Mouse (Mus musculus) layer of hippocampus, adult 9-11 months (tissue): ENCODE measurements around the gene Gm44805.

ENCODE experiments used
- DNase-seq: peaks from one replicate; pipeline ENCODE4 v3.0.0; 2022

The Gm44805 gene

DNA sequence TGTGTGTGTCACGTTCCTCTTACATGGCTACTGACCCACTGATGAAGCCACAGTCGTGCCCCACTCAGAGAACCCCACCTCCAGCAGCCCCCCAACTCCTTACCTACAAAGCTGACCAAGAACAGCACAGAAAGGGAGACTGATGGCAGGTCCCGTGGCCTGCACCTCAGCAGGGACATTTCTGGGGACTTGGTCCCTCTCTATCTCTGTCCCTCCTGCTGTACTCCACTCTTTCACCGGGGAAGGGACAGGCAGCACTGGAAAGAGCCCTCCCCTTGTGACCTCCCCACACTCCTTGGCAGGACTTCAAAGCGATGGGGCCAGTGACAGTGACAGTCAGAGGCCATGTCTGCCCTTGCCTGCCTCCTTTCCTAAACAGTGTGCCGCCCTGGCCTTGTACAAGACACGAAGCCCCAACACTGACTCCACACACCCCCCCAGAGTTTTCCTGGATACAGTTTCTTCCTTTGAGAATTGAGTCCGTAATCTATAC lies at the start of gene Gm44805, which contains the start of gene Apoc4:
Gene Gm44805 (minus strand): TSS at position 222 of the 493 bp plus-strand sequence.
Gene Apoc4 (minus strand): TSS at position 278 of the 493 bp plus-strand sequence.
- DNase-seq: no peak

DNA sequence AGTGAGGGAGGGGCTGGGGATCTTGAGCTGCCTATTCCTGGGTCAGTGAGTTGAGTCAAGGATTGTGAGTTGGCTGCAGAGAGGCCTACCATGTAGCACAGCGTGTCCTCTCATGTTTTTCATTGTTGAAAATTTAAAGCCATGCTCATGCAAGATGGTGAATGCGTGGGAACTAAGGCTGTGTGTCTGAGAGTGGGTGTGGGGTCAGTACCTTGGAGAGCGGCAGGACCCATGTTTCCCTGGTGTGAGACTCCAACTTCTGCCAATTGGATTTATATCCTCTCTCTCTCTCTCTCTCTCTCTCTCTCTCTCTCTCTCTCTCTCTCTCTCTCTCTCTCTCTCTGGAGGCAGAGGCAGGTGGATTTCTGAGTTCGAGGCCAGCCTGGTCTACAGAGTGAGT lies 45.3 kb upstream of the Gm44805 start:
- DNase-seq: no peak

DNA sequence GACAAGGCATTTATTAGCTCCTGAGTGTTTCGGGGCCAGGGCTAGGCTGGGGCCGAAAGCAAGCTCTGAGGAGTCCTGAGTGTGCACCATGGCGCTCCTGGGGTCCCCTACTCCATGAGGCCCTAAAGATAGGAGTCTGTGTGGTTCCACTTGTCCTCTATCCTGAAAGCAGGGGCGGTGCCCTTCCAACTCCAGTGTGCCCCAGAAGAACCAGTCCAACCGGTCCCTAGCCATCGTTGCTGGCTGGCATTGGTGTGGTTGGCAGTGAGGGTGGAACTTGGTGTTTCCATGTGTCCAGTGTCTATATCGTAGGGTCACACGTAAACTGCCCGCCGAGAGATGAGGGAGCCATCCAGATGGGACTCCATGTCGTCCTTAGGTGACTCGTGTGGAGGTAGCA lies 42.9 kb upstream of the Gm44805 start:
- no peak for DNase-seq

DNA sequence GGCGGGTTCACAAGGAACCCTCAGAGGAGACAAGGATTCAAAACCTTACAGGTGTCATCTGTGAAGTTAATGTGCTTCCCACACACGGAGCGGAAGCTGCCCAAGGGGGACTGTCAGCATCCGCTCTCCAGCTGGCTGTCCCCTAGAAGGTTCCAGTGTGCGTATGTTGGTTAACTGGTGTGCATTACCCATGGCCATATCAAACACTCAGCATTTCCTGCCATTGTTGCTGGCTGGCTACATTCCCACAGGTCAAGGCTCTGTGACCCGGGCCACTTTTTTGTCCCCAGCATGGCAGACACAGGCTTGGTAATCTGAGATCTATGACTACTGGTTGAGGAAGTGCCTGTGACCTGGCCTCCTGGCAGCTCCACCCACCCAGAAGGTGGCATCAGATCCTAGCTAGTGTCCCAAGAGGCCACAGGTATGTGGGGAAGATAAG lies 41.6 kb upstream of the Gm44805 start:
- DNase-seq: no peak

DNA sequence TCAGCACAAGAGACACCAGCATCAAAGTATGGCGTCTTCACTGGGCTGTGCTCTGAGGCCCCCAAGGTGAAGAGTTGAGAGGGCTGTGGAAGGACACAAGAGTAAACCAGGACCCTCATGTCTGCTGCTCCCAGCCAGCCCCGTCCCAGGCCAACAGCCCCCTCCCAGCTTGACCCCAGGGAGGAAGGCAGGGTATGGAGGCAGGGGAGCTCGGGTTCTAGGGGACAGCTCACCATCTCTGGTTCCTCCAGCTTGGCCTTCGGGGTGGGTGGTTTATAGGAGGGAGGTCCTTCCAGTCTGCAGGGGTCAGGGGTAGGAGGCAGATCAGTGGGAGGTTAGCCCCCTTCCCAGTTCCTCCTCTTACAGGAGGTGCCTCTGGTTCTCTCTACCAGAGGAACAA lies 38.0 kb upstream of the Gm44805 start:
- DNase-seq: no peak

DNA sequence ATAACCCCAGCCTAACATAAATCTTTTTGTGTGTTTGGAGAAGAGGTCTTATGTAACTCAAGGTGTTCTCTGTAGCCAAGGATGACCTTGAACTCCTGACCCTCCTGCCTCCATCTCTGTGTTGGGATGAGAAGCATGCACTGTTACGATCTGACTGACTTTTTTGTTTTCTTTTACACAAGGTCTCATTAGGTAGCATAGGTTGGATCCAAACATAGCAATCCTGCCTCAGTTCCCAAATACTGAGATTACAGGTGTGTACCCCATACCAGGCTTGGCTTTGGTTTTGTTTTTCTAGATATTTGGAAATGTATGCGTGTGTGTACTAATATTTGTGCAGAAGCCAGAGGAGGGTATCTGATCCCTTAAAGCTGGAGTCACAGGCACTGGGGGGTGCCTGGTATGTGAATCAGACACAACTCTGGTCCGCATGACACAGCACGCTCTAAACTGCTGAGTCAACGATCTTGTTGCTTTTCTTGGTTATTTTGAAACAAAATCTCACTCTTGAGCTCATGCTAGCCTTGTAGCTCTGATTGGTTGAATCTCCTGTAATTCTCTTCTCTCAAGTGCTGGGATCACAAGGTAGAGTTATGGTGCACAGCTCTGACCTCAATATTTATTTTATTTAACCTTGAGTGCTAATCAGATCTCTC lies 37.2 kb upstream of the Gm44805 start:
- DNase-seq: no peak

DNA sequence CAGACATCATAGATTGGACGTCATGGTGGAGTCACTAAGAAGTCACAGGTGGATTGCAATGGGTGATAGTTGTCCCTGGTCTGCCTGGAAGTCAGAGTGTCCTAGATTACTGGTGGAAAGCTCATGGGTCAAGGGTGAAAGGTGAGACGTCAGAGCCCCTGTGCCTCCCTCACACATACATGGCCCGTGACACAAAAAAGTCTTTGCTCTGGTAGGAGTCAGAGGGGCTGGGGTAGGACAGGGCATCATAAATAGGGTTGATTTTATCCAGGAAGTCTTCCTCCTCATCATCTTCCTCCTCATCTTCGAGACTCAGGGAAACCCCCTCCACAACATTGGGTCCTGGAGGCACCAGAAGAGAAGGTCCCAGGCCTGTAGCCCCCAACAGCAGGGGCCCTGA lies 36.1 kb upstream of the Gm44805 start:
- DNase-seq: no peak

DNA sequence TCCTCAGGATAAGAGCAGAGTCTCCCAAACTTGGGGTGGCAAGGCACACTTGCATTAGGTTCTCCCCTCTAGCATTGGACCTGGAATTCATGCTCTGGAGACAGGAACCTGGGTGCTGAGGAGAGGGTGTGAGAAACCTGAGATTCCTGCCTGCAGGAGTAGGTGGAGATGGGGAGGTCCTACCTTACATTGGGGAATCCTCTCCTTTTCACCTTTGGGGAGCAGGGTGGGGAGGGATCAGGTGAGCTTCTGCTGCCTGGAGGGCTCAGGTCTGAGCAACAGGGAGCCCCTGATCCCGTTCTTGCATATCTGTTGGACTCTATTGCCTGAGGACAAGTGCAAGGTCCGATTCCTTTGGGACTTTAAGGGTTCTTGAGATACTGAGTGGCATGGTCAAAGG lies 35.6 kb upstream of the Gm44805 start:
- DNase-seq: no peak

DNA sequence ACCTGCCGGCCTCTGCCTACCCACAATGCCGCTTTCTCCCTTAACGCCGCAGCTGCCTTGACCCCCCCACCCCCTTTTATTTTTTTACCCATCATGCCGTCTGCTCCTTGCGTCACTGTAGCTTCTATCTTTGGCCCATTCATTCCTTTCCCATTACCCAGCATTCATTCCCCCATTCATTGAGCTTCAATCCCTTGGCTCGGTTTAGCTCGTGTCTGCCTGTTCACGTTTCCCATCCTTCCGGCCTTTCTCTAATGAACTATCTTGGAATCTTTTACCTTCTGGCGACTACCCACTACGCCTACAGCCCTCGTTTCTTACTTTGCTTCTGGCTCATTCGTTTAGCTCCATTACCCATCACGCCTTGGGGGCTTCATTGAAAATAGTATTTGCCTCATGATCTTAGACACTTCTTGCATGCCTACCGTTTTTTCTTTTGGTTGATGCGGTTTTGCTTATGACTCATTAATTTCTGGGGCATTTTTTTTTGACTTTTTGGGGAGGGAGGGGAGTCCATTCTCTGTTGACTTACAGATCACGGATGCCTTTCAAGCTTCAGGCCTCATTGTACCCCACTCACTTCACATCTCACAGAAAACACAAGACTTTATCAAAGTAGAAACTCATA lies 34.9 kb upstream of the Gm44805 start:
- DNase-seq: no peak

DNA sequence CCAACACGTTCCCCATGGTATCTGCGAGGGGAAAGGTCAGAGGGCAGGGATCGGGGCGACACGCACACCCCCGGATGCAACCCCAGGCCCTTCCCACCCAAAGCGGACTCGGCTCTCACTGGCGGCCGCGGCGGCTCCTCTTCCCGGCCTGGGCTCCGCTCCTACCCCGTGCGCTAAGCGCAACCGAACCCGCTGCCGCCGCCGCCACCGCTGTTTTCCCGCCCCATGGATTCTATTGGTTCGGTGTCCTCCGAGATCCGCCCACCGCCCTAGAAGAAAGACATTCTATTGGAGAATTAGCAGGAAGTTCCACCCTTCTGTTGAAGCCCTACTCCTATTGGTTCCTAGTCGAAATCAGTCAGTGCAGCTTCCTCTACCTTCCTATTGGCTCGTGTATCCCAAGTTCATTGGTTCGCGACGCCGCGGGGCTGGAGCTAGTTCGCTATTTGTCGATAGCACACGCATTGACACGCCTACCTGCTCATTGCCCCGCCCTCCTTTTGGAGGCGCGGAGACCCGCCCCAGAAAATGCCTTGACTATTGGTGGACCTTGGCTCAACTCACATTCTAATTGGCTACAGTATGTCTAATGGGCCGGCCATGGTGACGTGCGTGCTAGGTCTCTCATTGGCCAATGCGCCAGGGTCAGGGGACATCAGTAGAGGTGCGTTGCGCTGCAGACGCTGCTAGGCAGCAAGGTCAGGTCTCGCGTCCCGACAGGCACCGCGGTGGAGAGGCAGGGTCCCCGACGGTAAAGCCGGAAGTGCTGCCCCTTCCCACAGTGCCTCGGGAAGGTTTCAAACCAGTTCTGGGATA lies 34.2 kb upstream of the Gm44805 start, which contains the start of gene Tomm40:
Gene Tomm40 (minus strand): TSS at position 200 of the 816 bp plus-strand sequence.
- peak; percentile 100 for DNase-seq

DNA sequence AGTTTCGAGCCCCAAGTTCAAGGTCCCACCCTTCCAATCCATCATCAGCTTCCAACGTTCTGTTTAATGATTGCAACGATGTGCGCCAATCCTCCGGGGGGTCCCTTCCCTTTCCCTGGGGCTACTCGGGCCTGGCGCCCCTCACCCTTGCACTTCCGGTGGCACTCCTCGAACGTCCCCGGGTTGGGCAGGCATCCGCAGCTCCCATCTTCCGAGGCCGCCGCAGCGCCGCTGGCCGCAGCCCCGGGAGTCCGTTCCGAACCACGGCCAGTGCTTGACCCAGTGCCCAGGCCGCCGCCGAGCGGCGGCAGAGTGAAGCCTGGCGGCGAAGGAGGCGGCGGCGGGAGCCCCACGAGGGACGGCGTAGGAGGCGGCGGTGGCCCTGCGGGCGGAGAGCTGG lies 33.6 kb upstream of the Gm44805 start:
- no peak for DNase-seq

DNA sequence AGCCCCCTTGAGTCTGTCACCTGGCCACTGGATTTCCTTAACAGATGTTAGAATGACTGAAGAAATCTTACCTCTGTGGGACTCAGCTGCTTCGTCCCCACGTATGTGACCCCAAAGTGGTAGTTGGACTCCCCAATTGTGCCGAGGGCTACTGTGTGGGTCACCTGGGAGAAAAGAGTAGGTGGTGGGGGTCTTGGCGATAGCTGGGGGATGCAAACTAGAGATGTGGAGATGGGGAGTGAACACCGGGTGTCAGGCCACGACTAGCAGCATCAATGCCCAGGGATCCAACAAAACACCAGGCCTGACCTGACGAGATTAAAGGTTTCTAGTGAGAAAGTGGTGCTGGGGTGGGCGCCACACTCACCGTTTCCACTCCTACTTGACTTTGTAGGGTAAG lies 32.4 kb upstream of the Gm44805 start:
- DNase-seq: no peak

DNA sequence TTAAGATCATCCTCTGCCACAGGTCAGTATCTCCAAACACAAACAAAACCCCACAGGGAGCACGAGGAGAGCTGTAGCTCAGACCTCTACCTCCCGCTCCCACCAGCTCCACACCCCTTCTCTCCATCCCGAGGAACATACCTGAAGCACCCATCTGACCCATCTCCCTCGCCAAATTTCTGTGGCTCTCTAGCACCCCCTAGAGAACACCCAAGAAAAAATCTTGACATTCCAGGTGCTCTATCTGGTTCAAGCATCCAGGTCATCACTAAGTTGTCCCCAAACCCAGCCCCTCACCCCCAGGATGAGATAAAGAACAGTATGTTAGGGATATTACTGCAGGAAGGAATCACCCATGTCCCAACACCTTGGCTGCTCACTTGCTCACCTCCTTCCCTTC lies 32.0 kb upstream of the Gm44805 start:
- no peak for DNase-seq

DNA sequence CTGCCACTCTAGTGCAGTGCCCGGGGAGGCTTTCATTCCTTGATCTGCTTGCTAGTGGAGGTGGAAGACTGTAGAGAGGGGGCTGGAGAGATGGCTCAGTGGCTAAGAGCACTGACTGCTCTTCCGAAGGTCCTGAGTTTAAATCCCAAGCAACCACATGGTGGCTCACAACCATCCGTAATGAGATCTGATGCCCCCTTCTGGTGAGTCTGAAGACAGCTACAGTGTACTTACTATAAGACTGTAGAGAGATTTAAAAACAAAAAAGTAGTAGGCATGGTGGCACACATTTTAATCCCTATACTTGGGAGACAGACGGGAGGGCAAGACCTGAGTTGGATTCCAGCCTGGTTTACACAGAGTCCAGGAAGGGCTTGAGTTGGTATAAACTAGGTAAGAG lies 31.2 kb upstream of the Gm44805 start:
- no peak for DNase-seq

DNA sequence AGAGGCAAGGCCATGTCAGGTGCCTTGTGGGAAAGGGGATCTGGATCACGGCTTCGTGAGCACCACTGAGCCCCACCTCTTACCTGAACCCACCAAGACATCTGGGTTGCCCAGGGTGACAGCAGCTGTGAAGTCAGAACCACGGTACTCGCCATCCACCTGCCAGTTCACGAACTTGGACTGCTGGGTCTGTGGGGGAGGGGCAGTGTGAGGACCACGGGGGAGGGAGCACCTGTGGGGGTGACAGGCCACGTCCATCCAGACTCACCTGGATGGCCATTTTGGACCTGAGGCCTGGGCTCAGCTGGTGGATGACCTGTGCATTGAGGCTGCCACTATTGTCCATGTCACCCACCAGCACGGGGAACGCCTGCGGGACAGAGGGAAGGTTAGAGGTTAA lies 29.4 kb upstream of the Gm44805 start:
- DNase-seq: no peak

DNA sequence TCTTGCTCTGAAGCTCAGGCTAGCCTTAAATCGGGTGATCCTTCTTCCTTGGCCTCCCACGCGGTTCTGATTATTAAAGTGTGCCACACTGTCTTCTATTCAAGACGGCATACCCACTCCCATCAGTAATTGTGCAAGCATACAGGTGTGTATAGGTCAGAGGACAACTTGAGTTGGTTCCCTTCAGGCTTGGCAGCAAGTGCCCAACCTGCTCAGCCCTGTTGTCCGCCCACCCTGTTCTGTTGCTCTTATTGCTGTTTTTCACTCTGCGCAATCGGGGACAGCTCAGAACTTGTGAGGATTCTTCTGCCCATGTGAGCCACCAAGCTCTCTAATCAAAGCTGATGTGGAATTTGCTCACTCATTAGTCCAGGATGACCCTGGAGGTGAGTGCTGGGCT lies 24.0 kb upstream of the Gm44805 start:
- DNase-seq: no peak

DNA sequence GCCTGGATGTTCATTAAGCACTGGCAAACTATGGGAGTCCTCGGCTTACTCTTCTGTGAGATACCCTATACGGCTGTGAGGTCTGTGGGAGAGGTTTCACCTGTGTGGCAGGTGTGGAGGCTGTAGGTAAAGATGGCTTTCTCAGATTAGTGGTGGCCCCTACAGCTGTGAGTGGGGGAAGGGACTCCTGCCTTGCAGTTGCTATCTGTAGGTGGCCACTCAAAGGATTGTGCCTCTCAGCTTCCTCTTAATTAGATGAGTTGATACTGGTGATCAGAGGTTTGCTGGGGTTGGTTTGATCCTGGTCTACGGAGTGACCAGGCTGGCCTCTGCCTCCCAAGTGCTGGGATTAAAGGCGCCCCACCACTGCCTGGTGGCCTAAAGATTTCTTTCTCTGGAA lies 23.3 kb upstream of the Gm44805 start:
- DNase-seq: no peak

DNA sequence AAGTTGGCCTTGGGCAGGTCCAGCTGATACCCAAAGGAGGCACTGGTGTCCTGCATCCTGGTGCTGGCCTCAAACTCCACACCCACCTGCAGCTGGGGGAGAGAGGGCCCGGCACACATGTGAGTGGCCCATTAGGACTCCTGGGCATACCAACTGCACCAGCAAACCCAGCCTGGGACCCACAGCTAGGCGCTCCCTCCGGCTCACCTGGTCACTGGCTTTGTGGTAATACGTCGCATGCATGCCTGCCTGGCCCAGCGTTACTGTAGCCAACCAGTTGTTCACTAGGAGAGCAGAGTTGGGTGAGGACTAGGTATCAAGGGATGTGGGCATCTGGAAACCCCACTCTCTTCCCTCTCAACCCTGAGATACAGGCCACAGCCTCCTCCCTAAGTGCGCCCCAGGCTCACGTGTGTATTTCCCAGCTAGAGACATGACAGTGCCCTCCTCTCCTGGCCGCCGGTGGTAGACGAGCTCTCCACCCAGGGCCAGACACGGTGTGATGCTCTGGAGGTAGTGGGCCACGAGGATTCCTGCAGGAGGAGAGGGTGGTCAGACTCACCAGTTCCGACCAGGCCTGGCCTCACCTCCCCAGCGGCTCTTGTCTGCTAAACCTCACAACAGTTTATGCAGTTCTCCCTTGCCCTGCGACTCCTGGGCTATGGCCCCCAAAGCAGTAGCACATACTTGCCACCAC lies 21.8 kb upstream of the Gm44805 start:
- DNase-seq: no peak

DNA sequence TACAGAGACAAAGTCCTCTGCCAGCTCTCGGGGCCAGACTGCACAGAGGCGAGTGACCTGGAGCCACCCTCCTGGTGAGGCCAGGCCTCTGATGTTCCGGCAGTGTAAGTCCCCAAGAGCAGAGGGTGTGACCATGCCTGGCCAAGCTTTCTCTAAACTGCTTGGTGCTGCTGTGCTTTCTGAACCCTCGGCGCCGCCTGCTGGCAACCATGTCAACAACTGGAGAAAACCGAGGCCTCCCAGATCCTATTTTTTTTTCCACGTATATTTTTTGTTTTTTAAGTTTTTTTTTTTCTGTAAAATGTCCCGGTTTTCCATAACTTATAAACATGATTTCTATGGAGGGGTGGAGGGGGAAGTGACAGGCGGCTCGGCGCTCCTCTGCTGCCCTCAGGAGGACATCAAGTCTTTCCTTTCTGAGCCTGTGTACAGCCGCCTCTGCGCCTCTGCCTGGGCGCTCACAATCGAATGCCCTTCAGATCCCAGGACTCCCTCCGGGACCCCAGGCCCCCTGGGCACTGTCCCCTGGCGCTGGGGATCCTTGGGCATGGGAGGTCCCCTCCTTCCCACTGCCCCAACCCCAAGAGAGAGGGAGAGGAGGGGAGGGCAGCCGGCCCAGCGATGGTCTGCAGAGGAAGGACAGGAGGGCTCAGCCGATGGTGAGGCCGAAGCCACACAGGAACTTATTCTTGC lies 20.0 kb upstream of the Gm44805 start:
- peak; percentile 71 for DNase-seq

DNA sequence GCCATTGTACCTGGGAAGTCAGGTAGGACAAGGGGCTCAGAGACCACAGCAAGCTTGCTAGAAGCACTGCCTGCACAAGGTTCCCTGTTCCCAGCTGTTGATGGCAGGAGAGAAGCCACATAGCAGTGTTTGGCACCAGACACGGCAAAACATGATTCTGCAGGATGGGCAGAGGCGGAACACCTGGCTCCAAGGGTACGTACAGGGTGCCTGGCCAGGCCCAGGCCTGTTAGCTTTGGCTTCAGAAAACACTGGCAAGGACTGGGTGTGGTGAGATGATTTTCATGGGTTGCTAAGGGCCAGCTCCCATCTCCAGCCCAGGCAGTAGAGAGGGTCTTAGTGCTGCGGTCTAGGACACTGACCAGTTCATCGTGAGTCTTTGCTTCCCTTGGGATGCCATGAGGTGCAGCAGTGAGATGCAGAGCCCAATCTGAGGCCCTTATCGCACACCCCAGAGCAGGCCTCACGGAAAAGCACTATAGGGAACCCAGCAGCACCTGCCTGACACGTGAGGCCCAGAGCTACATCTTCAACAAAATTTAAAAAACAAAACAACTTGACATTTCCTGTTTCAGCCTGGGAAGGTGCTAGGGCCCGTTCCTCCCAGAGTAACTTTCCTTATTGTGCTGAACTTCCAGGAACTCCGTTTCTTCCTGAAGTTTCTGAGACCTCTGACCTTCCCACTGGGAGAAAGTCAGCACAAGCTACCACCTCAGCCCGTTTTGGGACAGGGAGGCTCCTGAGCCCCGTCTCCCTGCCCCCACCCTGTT lies 19.3 kb upstream of the Gm44805 start:
- DNase-seq: no peak

DNA sequence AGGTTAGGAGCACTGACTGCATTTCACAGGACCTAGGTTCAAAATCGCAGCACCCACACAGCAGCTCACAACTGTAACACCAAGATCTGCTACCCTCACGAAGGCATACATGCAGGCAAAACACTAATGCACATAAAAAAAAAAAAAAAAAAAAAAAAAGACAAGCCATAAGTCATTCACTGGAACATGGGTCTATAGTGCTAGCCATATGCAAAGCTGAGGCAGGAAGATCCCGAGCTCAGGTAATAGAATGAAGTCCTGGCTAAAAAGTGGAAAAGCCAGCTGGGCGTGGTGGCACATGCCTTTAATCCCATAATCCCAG lies 18.6 kb upstream of the Gm44805 start:
- DNase-seq: no peak
